Mouse (Mus musculus): Measurements from ENCODE around the gene Hmox1.

The Hmox1 gene

GRCm38 (mm10) chr8:75090781-75091365 is 2.5 kb upstream of the Hmox1 start:
- DNase-seq, result no peak

GRCm38 (mm10) chr8:75102956-75103355 is 9.5 kb downstream of the Hmox1 start:
- DNase-seq, result no peak

- DNase-seq, result no peak
These were observed 10.0 kb downstream of the Hmox1 start for GRCm38 (mm10) chr8:75103376-75103878.

GRCm38 (mm10) chr8:75108527-75109235 is 15.3 kb downstream of the Hmox1 start:
- DNase-seq, result peak; percentile 89 to 92

GRCm38 (mm10) chr8:75109236-75109967 is 16.0 kb downstream of the Hmox1 start, which contains the start of gene Mcm5:
Mcm5 (plus strand) TSS chr8:75109569.
- peak; percentile 98 to 99 for DNase-seq

GRCm38 (mm10) chr8:75110093-75110492 is 16.7 kb downstream of the Hmox1 start:
- DNase-seq, result peak in 1 of 2 experiments; percentile 20

- no peak for DNase-seq
These were observed 25.1 kb downstream of the Hmox1 start for GRCm38 (mm10) chr8:75118505-75118904.

GRCm38 (mm10) chr8:75119287-75119686 is 25.9 kb downstream of the Hmox1 start:
- DNase-seq, result no peak

- DNase-seq, result no peak
These were observed 26.3 kb downstream of the Hmox1 start for GRCm38 (mm10) chr8:75119747-75120146.

- DNase-seq, result no peak
These were observed 34.0 kb downstream of the Hmox1 start for GRCm38 (mm10) chr8:75127406-75127805.

GRCm38 (mm10) chr8:75132485-75132884 is 39.1 kb downstream of the Hmox1 start:
- peak; percentile 77 to 78 for DNase-seq

GRCm38 (mm10) chr8:75133399-75133798 is 40.0 kb downstream of the Hmox1 start:
- DNase-seq, result no peak

GRCm38 (mm10) chr8:75134603-75135391 is 41.4 kb downstream of the Hmox1 start:
- peak; percentile 36 to 53 for DNase-seq

GRCm38 (mm10) chr8:75135756-75136155 is 42.3 kb downstream of the Hmox1 start:
- no peak for DNase-seq

- DNase-seq, result no peak
These were observed 42.8 kb downstream of the Hmox1 start for GRCm38 (mm10) chr8:75136256-75136655.

- DNase-seq, result no peak
These were observed 44.1 kb downstream of the Hmox1 start for GRCm38 (mm10) chr8:75137536-75137935.

Measured in kidney, postnatal 4 days (tissue).